Mouse (Mus musculus) neural tube, embryonic 15.5 days (tissue): ENCODE measurements around the gene Amh. TPM values are rescaled to one million over a fixed set of nuclear protein-coding genes. Genes with fewer than 3 reads are reported as not detected.

Experiments used
- ATAC-seq: fragments of 200-750 bp; cut with Nextera tagmentation; 2 replicates; pipeline ENCODE4 v1.8.0; 2017; ENCODE audit warnings: mild to moderate bottlenecking, moderate TSS enrichment, moderate library complexity; ENCODE audit not compliant: low FRiP score
- H3K27ac ChIP-seq: fragments of 300-500 bp; sonication (generic); replicated peaks from 2 replicates; pipeline ENCODE4 v1.5.1; 2015; ENCODE audit warnings: mild to moderate bottlenecking, inconsistent platforms
- H3K27me3 ChIP-seq: fragments of 300-500 bp; sonication (generic); replicated peaks from 2 replicates; pipeline ENCODE4 v1.6.1; 2015; ENCODE audit warnings: inconsistent platforms
- H3K36me3 ChIP-seq: fragments of 300-500 bp; sonication (generic); 2 replicates; pipeline ENCODE4 v1.6.1; 2015; ENCODE audit warnings: inconsistent platforms
- H3K4me1 ChIP-seq: fragments of 300-500 bp; sonication (generic); 2 replicates; pipeline ENCODE4 v1.6.1; 2015; ENCODE audit warnings: inconsistent platforms
- H3K4me2 ChIP-seq: fragments of 300-500 bp; sonication (generic); 2 replicates; pipeline ENCODE4 v1.6.1; 2015; ENCODE audit warnings: inconsistent platforms, mild to moderate bottlenecking, moderate library complexity
- H3K4me3 ChIP-seq: fragments of 300-500 bp; sonication (generic); replicated peaks from 2 replicates; pipeline ENCODE4 v1.5.1; 2015; ENCODE audit warnings: mild to moderate bottlenecking, inconsistent platforms
- H3K9ac ChIP-seq: fragments of 300-500 bp; sonication (generic); replicated peaks from 2 replicates; pipeline ENCODE4 v1.6.1; 2015; ENCODE audit warnings: mild to moderate bottlenecking, inconsistent platforms
- H3K9me3 ChIP-seq: fragments of 300-500 bp; sonication (generic); replicated peaks from 2 replicates; pipeline ENCODE4 v1.6.1; 2016; ENCODE audit warnings: inconsistent platforms
- WGBS: fragments of 180-500 bp; shearing (Covaris S2); methylation state at CpG from one replicate; pipeline ENCODE4 v1.1.7; 2015; ENCODE audit warnings: mixed read lengths; 5-methylcytosine and 5-hydroxymethylcytosine counted together
- polyA plus RNA-seq: library from polyadenylated mRNA; unstranded; fragments of >200 nt; fragmentation: Nextera tagmentation; extraction: Ambion mirVana; gene quantifications from 2 replicates; pipeline ENCODE4 v1.2.1, GENCODE M21; 2015

Amh gene
- polyA plus RNA-seq, 1 experiment from 2014 or later = not detected

- Histone ChIP-seq H3K27ac (no peak overlapping the region), H3K4me2 (no peak overlapping the region), H3K4me3 (no peak overlapping the region), H3K36me3 (peaks cover 96% of the 10 kb centered on the region), H3K4me1 (no peaks in the 10 kb centered on the region), H3K9ac (no peak overlapping the region), H3K9me3 (no peaks in the 10 kb centered on the region), H3K27me3 (no peaks in the 10 kb centered on the region)
- WGBS = 90% methylated on average over 2 of the region's 2 CpGs
- ATAC-seq = no peak
Observed at GRCm38 (mm10) chr10:80787517-80787916, 17.5 kb upstream of the Amh start.

GRCm38 (mm10) chr10:80790761-80791404 is 14.2 kb upstream of the Amh start:
- peaks cover 93% of the 10 kb centered on the region for H3K36me3 ChIP-seq
- no peaks in the 10 kb centered on the region for H3K27me3 ChIP-seq
- no peaks in the 10 kb centered on the region for H3K9me3 ChIP-seq
- no peak overlapping the region for H3K27ac ChIP-seq
- H3K4me3 ChIP-seq = no peak overlapping the region
- 93% methylated on average over 19 of the region's 19 CpGs for WGBS
- H3K4me1 ChIP-seq = peaks cover 5% of the 10 kb centered on the region; the same call in 1 of the 2 replicates
- H3K9ac ChIP-seq = no peak overlapping the region
- H3K4me2 ChIP-seq = no peak overlapping the region
- no peak for ATAC-seq

GRCm38 (mm10) chr10:80791476-80792174 is 13.4 kb upstream of the Amh start:
- 87% methylated on average over 33 of the region's 33 CpGs for WGBS
- Histone ChIP-seq H3K9me3 (no peaks in the 10 kb centered on the region), H3K27ac (no peak overlapping the region), H3K27me3 (no peaks in the 10 kb centered on the region), H3K4me1 (peaks cover 12% of the 10 kb centered on the region), H3K9ac (no peak overlapping the region), H3K36me3 (peaks cover 93% of the 10 kb centered on the region), H3K4me2 (no peak overlapping the region), H3K4me3 (no peak overlapping the region)
- no peak for ATAC-seq

DNA sequence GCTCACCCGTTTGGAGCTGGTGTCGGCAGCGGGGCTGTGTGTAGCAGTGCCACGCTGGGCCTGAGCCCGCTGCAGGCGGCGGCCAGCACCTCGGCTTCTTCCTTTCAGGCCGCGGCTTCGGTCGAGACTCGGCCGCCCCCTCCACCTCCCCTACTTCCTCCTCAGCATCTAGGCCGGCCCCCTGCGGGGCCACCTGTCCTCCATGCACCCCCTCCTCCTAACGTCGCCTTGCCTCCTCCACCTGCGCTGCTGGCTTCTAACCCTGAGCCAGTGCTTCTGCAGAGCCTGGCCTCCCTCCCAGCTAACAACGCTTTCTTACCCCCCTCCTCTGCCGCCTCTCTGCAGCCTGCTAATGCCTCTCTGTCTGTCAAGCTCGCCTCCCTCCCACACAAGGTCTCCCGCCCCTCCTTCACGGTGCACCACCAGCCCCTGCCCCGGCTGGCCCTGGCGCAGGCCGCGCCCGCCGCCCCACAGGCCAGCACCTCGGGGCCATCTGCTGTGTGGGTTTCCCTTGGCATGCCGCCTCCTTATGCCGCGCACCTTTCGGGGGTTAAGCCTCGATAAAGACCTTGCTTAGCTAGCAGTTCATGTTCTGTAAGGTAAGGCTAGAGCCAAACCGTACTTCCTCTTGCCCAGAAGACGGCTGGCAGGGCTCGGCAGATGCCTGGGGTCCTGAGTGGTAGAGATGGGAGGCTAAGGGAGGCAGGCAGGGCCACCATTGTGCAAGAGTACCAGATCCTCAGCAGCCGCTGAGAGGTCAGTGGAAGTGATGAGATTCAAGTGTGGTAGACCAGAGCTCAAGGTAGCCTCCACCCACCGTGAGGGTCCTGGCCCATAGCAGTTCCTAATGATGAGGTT is 12.6 kb upstream of the Amh start:
- Histone ChIP-seq H3K9me3 (no peaks in the 10 kb centered on the region), H3K4me2 (no peak overlapping the region), H3K36me3 (peaks cover 88% of the 10 kb centered on the region), H3K4me3 (no peak overlapping the region), H3K27me3 (no peaks in the 10 kb centered on the region), H3K4me1 (peaks cover 20% of the 10 kb centered on the region), H3K27ac (no peak overlapping the region), H3K9ac (no peak overlapping the region)
- WGBS = 76% methylated on average over 41 of the region's 41 CpGs
- no peak for ATAC-seq

- 90% methylated on average over 13 of the region's 13 CpGs for WGBS
- no peaks in the 10 kb centered on the region for H3K9me3 ChIP-seq
- ATAC-seq = no peak
- no peak overlapping the region for H3K4me3 ChIP-seq
- no peaks in the 10 kb centered on the region for H3K27me3 ChIP-seq
- H3K4me2 ChIP-seq = no peak overlapping the region
- H3K4me1 ChIP-seq = peaks cover 20% of the 10 kb centered on the region
- H3K9ac ChIP-seq = no peak overlapping the region
- H3K36me3 ChIP-seq = peaks cover 80% of the 10 kb centered on the region
- H3K27ac ChIP-seq = no peak overlapping the region
Observed at GRCm38 (mm10) chr10:80793033-80793784, 11.8 kb upstream of the Amh start.

- H3K4me1 ChIP-seq = peaks cover 20% of the 10 kb centered on the region
- no peak overlapping the region for H3K4me2 ChIP-seq
- no peak overlapping the region for H3K9ac ChIP-seq
- no peak overlapping the region for H3K4me3 ChIP-seq
- H3K27ac ChIP-seq = no peak overlapping the region
- WGBS = 85% methylated on average over 4 of the region's 4 CpGs
- no peaks in the 10 kb centered on the region for H3K27me3 ChIP-seq
- H3K9me3 ChIP-seq = no peaks in the 10 kb centered on the region
- H3K36me3 ChIP-seq = peaks cover 74% of the 10 kb centered on the region
- no peak for ATAC-seq
Observed at GRCm38 (mm10) chr10:80793803-80794202, 11.2 kb upstream of the Amh start.

DNA sequence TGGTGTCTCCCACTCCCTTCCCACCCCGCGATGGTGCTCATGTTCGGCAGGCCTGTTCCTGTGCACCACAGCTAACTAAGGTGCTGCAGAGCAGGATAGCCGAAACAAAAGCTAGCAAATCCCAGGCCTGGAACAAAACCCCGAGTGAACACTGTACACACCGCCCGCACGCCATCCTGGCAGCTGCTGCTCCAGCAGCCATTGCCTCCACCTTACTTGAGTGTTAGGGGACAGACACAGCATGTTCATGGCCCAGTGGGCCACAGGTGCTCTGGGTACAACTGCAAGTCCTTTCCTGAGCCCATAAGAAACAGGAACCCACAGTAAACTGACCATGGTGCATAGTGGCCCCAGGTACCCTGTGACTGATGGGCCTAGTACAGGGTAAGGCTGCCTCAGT is 10.3 kb upstream of the Amh start:
- H3K4me1 ChIP-seq = peaks cover 27% of the 10 kb centered on the region
- H3K27me3 ChIP-seq = no peaks in the 10 kb centered on the region
- no peak for ATAC-seq
- H3K4me3 ChIP-seq = no peak overlapping the region
- no peak overlapping the region for H3K27ac ChIP-seq
- H3K4me2 ChIP-seq = no peak overlapping the region
- no peak overlapping the region for H3K9ac ChIP-seq
- 92% methylated on average over 8 of the region's 8 CpGs for WGBS
- no peaks in the 10 kb centered on the region for H3K9me3 ChIP-seq
- peaks cover 66% of the 10 kb centered on the region for H3K36me3 ChIP-seq

DNA sequence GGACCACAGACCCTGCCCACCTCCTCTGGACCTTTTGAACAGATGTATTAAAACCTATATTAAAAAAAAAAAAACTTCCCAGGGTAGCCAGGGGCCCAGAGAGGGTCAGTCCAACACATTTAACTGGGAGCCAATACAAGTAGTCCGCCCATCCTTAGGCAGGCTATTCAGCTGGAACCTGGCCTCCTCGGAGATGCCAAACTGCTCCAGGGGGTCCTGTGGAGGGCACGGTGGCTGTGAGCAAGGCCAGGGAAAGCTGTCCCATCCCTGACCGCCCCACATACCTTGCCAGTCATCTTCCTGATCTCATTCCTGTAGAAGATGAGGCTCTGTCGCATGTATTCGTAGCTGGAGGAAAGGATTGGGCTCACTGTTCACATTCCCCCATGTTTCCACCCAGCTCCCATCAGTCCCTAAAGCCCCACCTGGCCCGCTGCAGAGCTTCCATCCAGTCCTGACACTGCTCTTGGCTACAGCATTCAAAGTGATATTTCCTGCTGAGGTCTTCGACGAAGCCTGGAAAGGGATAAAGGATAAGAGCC is 8.7 kb upstream of the Amh start:
- H3K9me3 ChIP-seq = no peaks in the 10 kb centered on the region
- peaks cover 40% of the 10 kb centered on the region for H3K4me1 ChIP-seq
- H3K4me3 ChIP-seq = peak overlapping the region; percentile 94
- no peak overlapping the region for H3K27ac ChIP-seq
- H3K27me3 ChIP-seq = no peaks in the 10 kb centered on the region
- H3K9ac ChIP-seq = peak overlapping the region; percentile 86
- H3K36me3 ChIP-seq = peaks cover 55% of the 10 kb centered on the region
- WGBS = 87% methylated on average over 9 of the region's 9 CpGs
- peak overlapping the region; percentile 94 for H3K4me2 ChIP-seq
- ATAC-seq = no peak

GRCm38 (mm10) chr10:80797186-80798149 is 7.6 kb upstream of the Amh start:
- no peaks in the 10 kb centered on the region for H3K9me3 ChIP-seq
- H3K27me3 ChIP-seq = no peaks in the 10 kb centered on the region
- peak overlapping the region; percentile 94 for H3K4me2 ChIP-seq
- peak; percentile 70 for ATAC-seq
- peak overlapping the region; percentile 98 for H3K27ac ChIP-seq
- peaks cover 55% of the 10 kb centered on the region for H3K36me3 ChIP-seq
- H3K4me1 ChIP-seq = peaks cover 40% of the 10 kb centered on the region
- peak overlapping the region; percentile 86 for H3K9ac ChIP-seq
- 2% methylated on average over 59 of the region's 59 CpGs for WGBS
- H3K4me3 ChIP-seq = peak overlapping the region; percentile 94
